Mouse (Mus musculus): ENCODE data around the gene Lmf1.

Gene Lmf1

DNA sequence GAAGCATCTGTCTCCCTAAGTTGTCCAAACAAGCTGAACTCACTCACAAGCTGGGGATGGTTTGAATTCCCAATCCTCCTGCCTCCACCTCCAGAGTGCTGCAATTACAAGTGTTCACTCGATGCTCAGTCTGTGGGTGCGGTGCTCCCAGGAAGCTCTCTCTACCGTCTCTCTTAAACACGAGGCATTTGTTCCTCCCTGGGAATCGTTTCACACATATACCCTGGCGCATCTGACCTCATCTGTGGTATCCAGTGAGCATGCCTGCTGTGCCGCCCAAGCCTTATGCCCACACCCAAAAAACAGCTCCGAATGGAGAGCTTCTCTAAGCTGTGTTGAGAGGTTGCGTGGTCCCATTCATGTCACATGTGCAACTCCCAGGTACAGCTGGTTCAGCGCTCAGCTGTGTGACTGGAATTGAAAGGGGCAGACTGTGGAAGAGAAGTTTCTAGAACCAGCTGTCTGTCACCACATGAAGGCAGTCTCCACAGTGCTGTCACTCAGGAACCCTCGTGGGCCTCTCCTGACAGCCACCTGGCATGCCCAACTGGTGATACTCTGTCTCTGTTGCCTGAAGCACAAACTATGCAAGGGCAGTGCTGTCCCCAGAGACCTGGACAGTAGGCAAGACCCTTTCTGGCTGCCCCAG is 29.4 kb downstream of the Lmf1 start:
- DNase-seq: no peak

DNA sequence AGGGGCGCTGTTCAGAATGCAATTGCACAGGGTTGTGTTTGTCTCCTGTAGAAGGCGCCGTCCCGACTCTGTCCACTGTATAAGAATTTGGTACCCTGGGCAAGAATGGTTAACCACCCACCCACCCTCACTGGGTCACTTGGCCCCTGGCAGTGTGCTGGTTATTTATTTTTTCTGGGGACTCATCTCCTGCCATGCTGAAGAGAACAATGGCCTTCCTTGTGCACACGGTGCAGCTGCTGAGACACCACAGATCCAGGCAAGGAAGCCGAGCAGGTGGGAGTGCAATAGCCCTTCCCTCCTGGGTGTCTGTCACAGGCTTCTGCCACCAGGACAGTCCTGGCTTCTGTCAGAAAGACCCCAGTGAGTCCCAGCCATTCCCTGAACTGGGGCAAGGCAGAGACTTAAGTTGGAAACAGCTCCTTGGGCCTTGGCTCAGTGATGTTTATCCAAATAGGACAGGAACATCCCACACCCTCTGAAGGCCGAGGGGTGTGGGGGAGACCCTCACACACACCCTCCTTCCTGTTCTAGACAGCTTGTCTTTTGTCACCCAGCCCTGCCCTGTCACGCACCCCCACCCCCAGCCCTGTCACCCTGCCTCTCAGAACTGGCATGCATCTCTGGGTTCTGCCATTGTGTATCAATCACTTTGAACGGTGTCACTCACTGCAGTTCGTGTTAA is 30.1 kb downstream of the Lmf1 start:
- DNase-seq: no peak

GRCm38 (mm10) chr17:25609506-25609828 is 30.6 kb downstream of the Lmf1 start:
- peak in 1 of 2 experiments; percentile 42 for DNase-seq

DNA sequence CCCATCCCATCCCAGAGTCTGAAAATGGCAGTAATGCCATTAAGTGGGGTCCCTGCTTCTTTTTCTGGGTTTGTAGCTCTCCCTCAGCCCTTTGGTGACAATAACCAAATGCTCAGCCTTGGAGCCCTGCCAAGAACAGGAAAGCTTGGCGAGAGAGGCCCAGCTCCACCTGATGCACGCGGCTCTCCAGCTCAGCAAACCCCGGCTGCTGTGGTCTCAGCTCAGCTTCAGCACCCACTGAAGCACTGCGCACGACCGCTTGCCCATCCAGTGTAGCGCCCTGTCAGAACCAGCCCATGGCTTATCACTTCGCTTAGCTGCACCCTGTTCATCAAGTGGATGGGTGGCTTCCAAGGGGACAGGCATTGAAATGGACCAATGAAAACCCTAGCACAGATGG is 31.3 kb downstream of the Lmf1 start:
- DNase-seq: peak; percentile 86 to 91

DNA sequence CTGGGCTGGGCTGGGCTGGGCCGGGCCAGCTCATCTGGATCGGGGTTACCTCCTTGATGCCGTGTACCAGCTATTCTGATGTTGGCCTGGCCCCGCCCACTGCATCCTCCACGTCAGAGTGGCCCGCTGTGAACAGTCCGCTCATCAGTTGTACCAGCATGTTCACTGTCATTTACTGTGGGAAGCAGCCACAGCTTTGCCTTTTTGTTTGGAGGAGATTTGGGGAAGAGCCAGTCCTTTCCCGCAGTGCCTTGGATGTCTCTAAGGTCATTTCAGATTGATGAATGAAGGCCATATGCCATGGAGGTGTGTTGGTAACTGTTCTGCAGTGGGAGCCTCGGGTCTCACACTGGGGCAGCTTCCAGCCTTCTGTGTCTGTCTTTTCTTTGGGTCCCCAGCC is 33.7 kb downstream of the Lmf1 start:
- DNase-seq: peak; percentile 52 to 64

DNA sequence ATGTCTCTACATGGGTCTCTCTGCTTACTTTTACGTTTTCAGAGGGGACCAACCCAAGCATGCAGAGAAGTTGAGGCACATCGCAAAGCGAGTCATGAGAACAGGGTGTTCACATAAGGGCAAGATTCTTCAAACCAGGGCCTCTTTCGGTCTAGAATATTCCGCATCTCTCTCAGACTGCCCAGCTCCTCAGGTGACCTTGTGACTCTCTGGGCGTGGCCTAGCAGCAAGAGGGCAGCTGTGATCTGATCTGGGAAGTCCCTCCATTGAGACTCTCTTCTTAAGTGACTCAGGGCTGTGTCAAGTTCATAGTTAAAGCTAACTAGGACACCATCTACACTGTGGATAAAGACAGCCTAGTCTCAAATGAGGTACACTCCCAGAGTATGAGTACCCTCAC is 34.4 kb downstream of the Lmf1 start:
- DNase-seq: no peak

GRCm38 (mm10) chr17:25614723-25615510 is 36.0 kb downstream of the Lmf1 start:
- DNase-seq: no peak

- peak; percentile 76 to 77 for DNase-seq
Measured at GRCm38 (mm10) chr17:25618508-25619056, 39.7 kb downstream of the Lmf1 start.

GRCm38 (mm10) chr17:25623441-25623840 is 44.6 kb downstream of the Lmf1 start:
- no peak for DNase-seq

GRCm38 (mm10) chr17:25623935-25624334 is 45.0 kb downstream of the Lmf1 start:
- no peak for DNase-seq

DNA sequence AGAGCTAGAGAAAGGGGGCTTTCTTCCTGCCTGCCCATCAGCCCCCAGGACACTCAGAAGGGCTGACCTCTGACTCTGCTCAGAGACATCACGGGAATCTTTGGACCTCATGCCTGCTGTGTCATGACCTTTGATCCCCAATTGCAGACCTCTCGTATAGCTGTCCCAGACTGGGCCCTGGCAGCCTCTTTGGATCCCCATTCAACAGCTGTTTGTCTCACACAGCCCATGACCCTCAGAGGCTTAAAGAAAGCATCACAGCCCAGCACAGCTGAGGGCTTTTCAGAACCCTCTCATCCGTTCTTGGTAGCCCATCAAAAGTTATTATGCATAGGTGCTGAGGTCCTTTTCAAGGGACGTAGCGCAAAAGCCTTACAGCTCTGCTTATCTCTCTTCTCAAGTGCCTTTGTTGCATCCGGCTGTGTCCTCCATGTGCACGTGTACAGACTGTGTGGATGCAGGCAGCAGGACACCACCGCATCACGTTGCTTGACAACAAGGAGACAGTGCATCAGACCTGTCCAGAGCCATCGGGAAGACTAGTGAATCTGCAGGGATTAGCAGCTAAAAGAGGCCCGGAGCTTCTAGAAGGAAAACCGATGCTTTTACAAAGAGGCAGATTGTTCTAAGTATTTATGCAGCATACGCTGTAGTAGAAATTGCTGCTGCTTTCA is 45.7 kb downstream of the Lmf1 start:
- DNase-seq: no peak

GRCm38 (mm10) chr17:25625282-25625681 is 46.4 kb downstream of the Lmf1 start:
- no peak for DNase-seq

DNA sequence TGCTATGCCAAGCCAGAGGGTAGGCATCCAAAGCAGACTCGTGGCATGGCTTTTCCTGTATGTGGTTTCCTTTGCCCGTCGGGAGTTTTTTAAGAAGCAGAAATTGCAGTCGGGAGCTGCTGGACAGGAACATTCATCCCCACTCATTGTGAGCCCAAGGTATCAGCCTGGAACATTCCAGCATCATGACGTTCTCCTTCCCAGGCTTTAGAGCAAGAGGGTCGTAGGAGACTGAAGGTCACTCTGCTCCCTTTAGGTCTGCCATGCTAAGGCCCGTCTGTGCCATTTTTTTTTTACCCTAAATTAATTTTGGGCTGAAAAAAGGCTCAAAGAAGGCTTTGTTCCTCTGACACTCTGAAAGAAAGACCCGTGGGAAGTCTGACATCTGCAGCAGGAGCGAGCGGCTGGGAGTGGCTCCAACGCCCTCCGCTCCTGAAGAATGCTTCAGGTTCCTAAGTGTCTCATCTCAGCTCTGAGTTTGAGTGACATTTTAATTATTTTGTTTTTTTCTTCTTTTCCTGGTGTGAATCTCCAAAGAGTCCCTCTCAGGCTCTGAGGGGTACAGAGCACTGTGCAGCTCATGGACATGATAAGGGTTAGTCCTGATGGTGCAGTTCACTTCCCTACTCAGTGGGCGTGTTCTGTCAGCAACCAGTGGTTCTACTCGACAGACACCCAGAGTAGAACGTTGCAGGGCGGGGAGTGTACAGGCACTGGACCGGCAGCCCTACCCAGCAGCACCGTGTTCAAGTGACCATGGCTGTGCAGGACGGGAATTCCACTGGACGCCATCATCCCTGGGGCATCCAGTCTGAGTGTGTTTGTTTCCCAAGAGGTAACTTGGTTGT is 47.5 kb downstream of the Lmf1 start:
- no peak for DNase-seq

- DNase-seq: no peak
Measured at GRCm38 (mm10) chr17:25630313-25630712, 51.4 kb downstream of the Lmf1 start.

DNA sequence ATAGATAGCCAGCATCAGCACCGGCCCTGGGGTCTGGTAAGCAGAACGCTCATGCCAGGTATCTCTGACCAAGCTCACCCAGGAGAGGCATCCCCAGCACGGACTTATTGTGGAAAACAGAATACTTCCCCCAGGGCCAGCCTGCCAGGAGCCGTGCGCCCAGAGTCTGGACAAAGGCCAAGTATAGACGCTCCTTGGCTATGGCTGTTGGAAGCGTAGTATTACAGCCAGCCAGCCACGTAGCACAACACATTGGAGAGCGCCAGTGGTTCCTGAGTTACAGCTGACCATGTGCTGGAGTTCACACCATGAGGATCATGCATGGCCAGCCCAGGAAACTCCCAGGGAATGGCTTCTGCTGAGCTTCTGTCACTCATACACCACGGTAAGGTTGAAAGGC is 55.2 kb downstream of the Lmf1 start:
- DNase-seq: peak; percentile 36 to 51

DNA sequence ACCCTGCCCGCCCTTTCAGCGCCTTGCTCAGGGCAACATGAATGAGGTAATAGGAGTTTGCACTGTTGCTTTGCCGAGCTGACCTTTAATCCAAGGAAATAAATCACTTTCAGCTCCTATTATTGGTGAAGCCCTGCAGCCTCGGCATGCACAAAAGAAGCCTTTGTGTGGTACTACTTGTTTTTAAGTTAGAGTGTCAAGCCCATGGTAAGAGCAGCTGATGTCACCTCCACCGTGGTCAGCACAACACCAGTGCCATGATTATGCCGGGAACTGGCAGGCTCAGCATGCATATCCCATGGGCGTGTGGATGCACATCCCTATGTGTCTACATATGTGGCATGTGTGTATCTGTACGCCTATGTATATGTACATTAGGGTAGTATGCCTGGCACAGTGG is 56.5 kb downstream of the Lmf1 start:
- DNase-seq: no peak

GRCm38 (mm10) chr17:25635806-25636205 is 56.9 kb downstream of the Lmf1 start:
- no peak for DNase-seq

GRCm38 (mm10) chr17:25637986-25638385 is 59.1 kb downstream of the Lmf1 start:
- no peak for DNase-seq

GRCm38 (mm10) chr17:25638442-25638841 is 59.6 kb downstream of the Lmf1 start:
- no peak for DNase-seq

- DNase-seq: no peak
Measured at GRCm38 (mm10) chr17:25640956-25641355, 62.1 kb downstream of the Lmf1 start.

- DNase-seq: no peak
Measured at GRCm38 (mm10) chr17:25642032-25642431, 63.1 kb downstream of the Lmf1 start.

Measured in cerebellum, postnatal 14 days (tissue).